27 mouse cellular contexts compared by ENCODE assay signal in the genomic region with DNA sequence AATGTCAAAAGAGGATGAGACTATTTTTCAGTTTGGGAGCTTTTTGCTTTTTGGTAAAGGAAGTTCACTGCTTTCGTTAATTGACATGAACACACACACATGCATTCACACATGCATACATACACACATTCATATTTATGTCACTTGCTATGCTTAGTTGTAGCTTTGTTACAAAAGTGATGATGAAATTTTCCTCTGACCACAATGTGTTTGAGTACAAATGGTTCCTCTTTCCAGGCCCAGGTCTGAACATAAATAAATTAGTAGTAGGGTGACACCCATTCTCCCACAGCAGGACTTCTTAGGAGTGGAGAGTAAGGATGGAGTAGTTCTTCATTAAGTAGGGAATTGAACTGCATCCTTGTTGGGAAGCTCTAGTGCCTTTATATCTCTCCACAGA. TPM values are rescaled to one million over a fixed set of nuclear protein-coding genes. Genes with fewer than 3 reads are reported as not detected.
DNase-seq lines count a peak whose midpoint lies in the region; ATAC-seq and TF ChIP-seq lines count a peak whose summit lies in the region.
"Had no signal": no experiment of that assay in that cellular context is flagged by ENCODE, and none has a peak within 500 bp of the region (broad histone marks: within the 10 kb centered on the region; RNA-seq: fewer than 3 reads in every experiment).

No protein-coding gene starts in this region.

- H3K27me3 ChIP-seq in lung, postnatal 0 days (replicated peaks; ENCODE audit: insufficient read depth, low read length): no peaks in the 10 kb centered on the region
- H3K27me3 ChIP-seq: heart, embryonic 13.5 days; hindbrain, embryonic 13.5 days; limb, embryonic 15.5 days; midbrain, embryonic 13.5 days; neural tube, embryonic 12.5 days had no signal

- no peak overlapping the region for H3K4me2 ChIP-seq in lung, postnatal 0 days (replicated peaks; ENCODE audit: low read depth, low read length)
- H3K4me2 ChIP-seq: heart, embryonic 13.5 days; hindbrain, embryonic 13.5 days; limb, embryonic 15.5 days; midbrain, embryonic 13.5 days; neural tube, embryonic 12.5 days had no signal

- TF ChIP-seq CTCF in lung, postnatal 0 days (IDR thresholded peaks at IDR 0.05): no peak

- TF ChIP-seq EP300 in lung, postnatal 0 days (IDR thresholded peaks at IDR 0.05): no peak

- H3K9me3 ChIP-seq in lung, postnatal 0 days (ENCODE audit: low read length): no peaks in the 10 kb centered on the region
- H3K9me3 ChIP-seq: forebrain, embryonic 10.5 days; hindbrain, embryonic 13.5 days; limb, embryonic 15.5 days; megakaryocyte, embryonic 14.5 days; midbrain, embryonic 13.5 days; neural tube, embryonic 12.5 days had no signal

- H3K9ac ChIP-seq in lung, postnatal 0 days (replicated peaks; ENCODE audit: low read depth): no peak overlapping the region
- H3K9ac ChIP-seq: forebrain, postnatal 0 days; heart, embryonic 13.5 days; hindbrain, embryonic 13.5 days; limb, embryonic 15.5 days; midbrain, embryonic 13.5 days; neural tube, embryonic 12.5 days had no signal

- ATAC-seq in lung, postnatal 0 days: no peak
- ATAC-seq in hematopoietic stem cell, adult 5-6 weeks (replicated peaks in 1 of 2; ENCODE audit: insufficient read depth in 1 of 2, low FRiP score in 2 of 2, low TSS enrichment in 1 of 2, low read depth in 1 of 2, poor library complexity in 2 of 2, severe bottlenecking in 2 of 2): peak; percentile 83 to 87
- ATAC-seq: forebrain, postnatal 0 days; midbrain, embryonic 13.5 days had no signal

- H3K4me1 ChIP-seq in lung, postnatal 0 days (ENCODE audit: insufficient read depth, low read depth, low read length): no peaks in the 10 kb centered on the region
- H3K4me1 ChIP-seq: embryonic facial prominence, embryonic 10.5 days; forebrain, embryonic 10.5 days; hindbrain, embryonic 13.5 days; limb, embryonic 15.5 days; megakaryocyte, embryonic 14.5 days; midbrain, embryonic 13.5 days; neural tube, embryonic 12.5 days had no signal

- DNase-seq in lung, postnatal 0 days (ENCODE audit: low spot score): peak; percentile 4
- no peak for DNase-seq in lung, postnatal 10 days
- DNase-seq in MEL-GATA-1-ER (ENCODE audit: extremely low read depth, low read depth): peak; percentile 47
- DNase-seq in skeletal muscle tissue, adult 2 months (ENCODE audit: low read depth, low spot score): peak; percentile 10
- DNase-seq in cerebellum, adult 9-10 months: no peak
- DNase-seq in urinary bladder, postnatal 25 days (ENCODE audit: low spot score): no peak
- DNase-seq: adrenal gland, adult 8-10 months; cerebellum, adult 8-10 months; forebrain, postnatal 0 days; gastrocnemius, postnatal 14 days; heart, adult 18-20 months; heart, postnatal 14 days; kidney, adult 2 months; kidney, postnatal 10 days; left cerebral cortex, postnatal 4 days; lung, adult 18-20 months; thymus, adult 2 months had no signal

- H3K27ac ChIP-seq in lung, postnatal 0 days (ENCODE audit: low read length): no peak overlapping the region
- H3K27ac ChIP-seq: embryonic facial prominence, embryonic 10.5 days; forebrain, embryonic 10.5 days; heart, embryonic 13.5 days; hindbrain, embryonic 13.5 days; limb, embryonic 15.5 days; midbrain, embryonic 13.5 days; neural tube, embryonic 12.5 days; stomach, postnatal 0 days had no signal

- 75% methylated on average over 1 of the region's 1 CpGs for WGBS in lung, postnatal 0 days

- no peak overlapping the region for H3K4me3 ChIP-seq in lung, postnatal 0 days (ENCODE audit: low read depth, low read length)
- H3K4me3 ChIP-seq: embryonic facial prominence, embryonic 10.5 days; forebrain, embryonic 10.5 days; heart, embryonic 13.5 days; hindbrain, embryonic 13.5 days; limb, embryonic 15.5 days; megakaryocyte, embryonic 14.5 days; midbrain, embryonic 13.5 days; neural tube, embryonic 12.5 days had no signal

- H3K36me3 ChIP-seq in lung, postnatal 0 days (ENCODE audit: insufficient read depth, low read length): no peaks in the 10 kb centered on the region
- H3K36me3 ChIP-seq: embryonic facial prominence, embryonic 10.5 days; forebrain, embryonic 10.5 days; heart, embryonic 13.5 days; hindbrain, embryonic 13.5 days; limb, embryonic 15.5 days; midbrain, embryonic 13.5 days; neural tube, embryonic 12.5 days had no signal

RNA-seq across cellular contexts. Expression of gene Il13ra1, which starts 11.0 kb away (rescaled TPM):
- 21.1 and 21.2 TPM in 2 replicates for polyA plus RNA-seq in lung, postnatal 0 days (2015; fragmentation: Nextera tagmentation; extraction: Ambion mirVana)
- total RNA-seq in hematopoietic stem cell, adult 5-6 weeks (2017): 1.8 TPM in 1 of 2 replicates, not detected in the other

Comparison
In these comparisons a context has a peak if more than half of its experiments do, and no peak if none do; other contexts are left out.
1. DNase-seq: peak in lung, postnatal 0 days (single experiment), MEL-GATA-1-ER (single experiment) and skeletal muscle tissue, adult 2 months (single experiment); none in lung, postnatal 10 days (single experiment), cerebellum, adult 9-10 months (single experiment) and urinary bladder, postnatal 25 days (single experiment).